Mouse (Mus musculus) lung, adult 2 months (tissue): ENCODE data around the gene Atp2a2. TPM values are rescaled to one million over a fixed set of nuclear protein-coding genes. Genes with fewer than 3 reads are reported as not detected.
"Not testable (repeated sequence)": the region's sequence is repeated elsewhere in the genome, so short reads cannot be mapped to it uniquely, and the experiment has no call there.

ENCODE experiments used
- DNase-seq: peaks from one replicate; pipeline ENCODE4 v3.0.0; 2022
- H3K4me1 ChIP-seq: fragments of 200-500 bp; 2 replicates; pipeline ENCODE4 v1.6.1; 2011; ENCODE audit warnings: low read length; ENCODE audit not compliant: control insufficient read depth, insufficient read depth
- H3K4me3 ChIP-seq: fragments of 200-500 bp; replicated peaks from 2 replicates; pipeline ENCODE3; 2011; ENCODE audit warnings: low read depth, mild to moderate bottlenecking, control low read depth, low read length; ENCODE audit errors: extremely low read depth
- CTCF ChIP-seq: fragments of 200-500 bp; IDR thresholded peaks from 2 replicates; pipeline ENCODE4 v1.5.1; 2011; ENCODE audit warnings: mild to moderate bottlenecking, low read length, control low read depth; ENCODE audit not compliant: insufficient read depth
- POLR2A ChIP-seq: fragments of 200-500 bp; IDR thresholded peaks from 2 replicates; pipeline ENCODE4 v1.6.1; 2011; ENCODE audit warnings: low read depth, mild to moderate bottlenecking, control low read depth, low read length, borderline replicate concordance; ENCODE audit errors: extremely low read depth
- WGBS: fragments of 180-500 bp; shearing (Covaris S2); methylation state at CpG from one replicate; pipeline ENCODE4 v1.1.7; 2018; 5-methylcytosine and 5-hydroxymethylcytosine counted together
- polyA plus RNA-seq: library from polyadenylated mRNA; depleted of rRNA; stranded (reverse); fragments of >200 nt; gene quantifications from 2 replicates; pipeline ENCODE4 v1.2.3, GENCODE M21; 2012; rRNA removed

The Atp2a2 gene
- polyA plus RNA-seq, 1 experiment = 126 TPM

DNA sequence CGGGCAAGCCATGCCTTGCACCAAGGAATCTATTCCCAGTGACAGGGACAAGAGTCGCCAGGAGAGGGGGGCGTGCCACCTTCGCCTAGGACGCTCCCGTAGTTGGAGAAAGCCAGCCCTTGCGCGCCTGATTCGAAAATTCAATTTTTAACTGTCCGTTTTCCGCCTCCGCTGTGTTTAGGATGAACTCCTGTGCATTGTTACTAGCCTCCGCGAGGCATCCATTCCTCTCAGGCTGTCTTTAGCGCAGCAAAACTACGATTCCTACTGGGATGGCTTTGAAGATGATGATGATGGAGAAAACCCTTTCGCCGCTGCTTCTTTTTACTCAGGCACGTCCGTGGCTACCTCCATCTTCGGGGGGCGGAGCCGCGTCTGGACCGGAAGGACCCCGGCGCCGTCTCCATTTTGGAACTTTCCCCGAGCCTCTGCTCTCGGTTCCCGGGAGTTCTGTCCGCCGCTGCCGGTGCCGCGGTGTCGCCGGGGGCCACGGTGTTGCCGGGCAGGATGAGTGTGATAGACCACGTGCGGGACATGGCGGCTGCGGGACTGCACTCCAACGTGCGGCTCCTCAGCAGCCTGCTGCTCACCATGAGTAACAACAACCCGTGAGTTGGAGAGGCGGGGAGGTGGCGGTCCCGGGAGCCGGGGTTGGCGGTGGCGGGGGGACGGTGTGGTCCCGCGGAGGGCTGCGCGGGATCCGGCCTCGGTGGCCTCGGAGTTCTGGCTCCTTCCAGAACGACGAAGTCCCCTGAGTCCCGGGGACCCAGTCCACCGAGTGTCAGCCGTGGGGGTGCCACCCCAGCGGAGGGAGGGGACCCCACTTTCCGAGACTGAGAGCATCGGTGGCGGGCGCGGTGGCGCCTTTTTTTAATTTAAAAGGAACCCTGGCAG is 79.7 kb downstream of the Atp2a2 start:
- WGBS = under 1% methylated on average over 73 of the region's 73 CpGs
- no peaks in the 10 kb centered on the region for H3K4me1 ChIP-seq
- peak; percentile 93 for DNase-seq
- TF ChIP-seq CTCF = no peak
- TF ChIP-seq POLR2A = peak; percentile 49; the same call in 1 of the 2 replicates
- peak overlapping the region; percentile 89 for H3K4me3 ChIP-seq

DNA sequence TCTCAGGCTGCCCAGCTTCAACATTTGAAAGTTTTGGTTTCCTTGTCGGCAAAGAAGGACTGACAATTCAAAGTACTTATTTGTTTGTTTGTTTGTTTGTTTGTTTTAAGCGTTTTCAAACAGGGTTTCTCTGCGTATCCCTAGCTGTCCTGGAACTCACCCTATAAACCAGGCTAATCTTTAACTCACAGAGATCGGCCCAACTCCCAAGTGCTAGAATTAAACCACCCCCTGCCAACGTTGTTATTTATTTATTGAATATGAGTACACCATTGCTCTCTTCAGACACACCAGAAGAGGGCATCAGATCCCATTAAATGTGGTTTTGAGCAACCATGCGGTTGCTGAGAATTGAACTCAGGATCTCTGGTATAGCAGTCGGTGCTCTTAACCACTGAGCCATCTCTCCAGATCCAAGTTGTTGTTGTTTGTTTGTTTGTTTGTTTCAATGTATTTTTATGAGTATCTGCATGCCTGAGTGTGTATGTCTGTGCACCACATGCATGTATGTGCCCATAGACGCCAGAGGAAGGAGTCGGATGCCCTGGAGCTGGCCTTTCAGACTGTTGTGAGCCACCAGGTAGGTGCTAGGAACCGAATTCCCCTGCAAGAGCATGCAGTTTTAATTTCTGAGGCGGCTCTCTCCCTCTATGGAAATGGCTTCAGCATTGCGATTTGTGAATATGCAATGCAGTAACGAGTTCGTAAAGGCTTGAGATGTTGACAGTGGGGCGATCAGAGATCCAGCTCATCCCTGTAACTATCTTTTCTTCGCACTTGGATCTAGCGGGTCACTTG is 80.6 kb downstream of the Atp2a2 start, which contains the start of gene Anapc7:
Gene Anapc7 (plus strand): TSS at position 423 of the 798 bp plus-strand sequence.
- peak within 1 kb of the TSS; percentile 89 for H3K4me3 ChIP-seq
- TF ChIP-seq CTCF (no peak), POLR2A (no peak)
- no peak for DNase-seq
- WGBS = 13% methylated on average over 17 of the region's 17 CpGs
- H3K4me1 ChIP-seq = no peaks in the 10 kb centered on the region

DNA sequence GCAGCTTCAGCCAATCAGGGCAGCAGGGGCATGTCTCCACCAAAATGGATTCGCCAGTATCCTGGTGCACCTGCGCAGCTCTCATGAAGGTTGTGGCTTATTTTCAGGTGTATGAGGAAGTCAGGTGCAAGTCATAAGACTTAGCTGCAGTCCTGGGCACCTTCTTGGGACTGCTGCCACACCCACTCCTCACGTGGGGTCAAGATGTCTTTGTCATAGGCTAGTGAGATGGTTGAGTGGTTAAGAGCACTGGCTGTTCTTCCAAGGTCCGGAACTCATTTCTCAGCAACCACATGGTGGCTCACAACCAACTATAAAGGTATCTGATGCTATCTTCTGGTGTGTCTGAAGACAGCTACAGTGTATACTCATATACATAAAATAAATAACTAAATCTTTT is 81.3 kb downstream of the Atp2a2 start:
- not testable (repeated sequence) for DNase-seq, H3K4me3 ChIP-seq, H3K4me1 ChIP-seq
- 56% methylated on average over 4 of the region's 4 CpGs for WGBS

DNA sequence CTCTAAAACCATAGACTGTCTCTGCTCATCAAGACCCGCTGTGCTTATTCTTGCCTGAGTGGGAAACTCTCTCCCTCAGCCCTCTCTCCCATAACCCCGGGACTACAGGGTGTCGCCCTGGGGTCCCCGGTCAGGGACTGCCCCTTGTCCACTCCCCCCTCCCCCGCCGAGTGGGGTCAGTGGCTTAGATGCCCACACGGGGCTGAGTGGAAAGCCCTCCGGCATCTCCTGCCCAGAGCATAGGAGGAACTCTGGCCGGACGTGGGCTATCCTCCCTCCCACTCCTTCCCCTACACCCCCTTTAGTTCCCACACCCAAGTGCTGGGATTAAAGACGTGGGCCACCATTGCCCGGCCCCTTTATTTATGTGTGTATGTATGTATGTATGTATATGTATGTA is 86.6 kb downstream of the Atp2a2 start:
- WGBS = 88% methylated on average over 12 of the region's 12 CpGs

GRCm38 (mm10) chr5:122414351-122414750 is 87.7 kb downstream of the Atp2a2 start:
- Histone ChIP-seq H3K4me1 (no peaks in the 10 kb centered on the region), H3K4me3 (no peak overlapping the region)
- DNase-seq = no peak
- no peak for TF ChIP-seq POLR2A
- no peak for TF ChIP-seq CTCF
- WGBS = 86% methylated on average over 5 of the region's 5 CpGs

More for the DNA sequence above, 86.6 kb downstream of the Atp2a2 start:
- DNase-seq = no peak
- TF ChIP-seq CTCF (no peak), POLR2A (no peak)
- no peaks in the 10 kb centered on the region for H3K4me1 ChIP-seq
- no peak overlapping the region for H3K4me3 ChIP-seq

DNA sequence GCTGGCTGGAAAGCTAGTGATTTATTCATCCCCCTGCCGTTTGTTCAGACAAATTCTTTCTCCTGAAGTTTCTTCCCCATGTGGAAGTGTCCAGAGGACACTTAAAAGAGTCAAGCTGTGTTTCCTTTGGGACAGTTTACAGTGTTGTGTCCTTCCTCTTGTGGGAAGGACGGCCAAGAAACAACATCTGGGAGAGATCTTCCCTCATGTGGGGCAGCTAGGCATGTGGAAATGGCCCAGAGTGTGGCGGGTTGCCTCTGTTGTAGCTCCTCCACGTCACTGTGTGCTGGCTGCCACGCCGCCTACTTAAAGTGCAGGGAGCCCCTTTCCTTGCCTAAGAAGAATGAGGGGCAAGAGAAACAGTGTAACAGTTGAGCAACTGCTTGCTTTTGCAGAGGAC is 89.2 kb downstream of the Atp2a2 start:
- TF ChIP-seq CTCF = no peak
- TF ChIP-seq POLR2A = no peak
- no peak for DNase-seq
- Histone ChIP-seq H3K4me3 (no peak overlapping the region), H3K4me1 (no peaks in the 10 kb centered on the region)
- WGBS = 32% methylated on average over 6 of the region's 6 CpGs

DNA sequence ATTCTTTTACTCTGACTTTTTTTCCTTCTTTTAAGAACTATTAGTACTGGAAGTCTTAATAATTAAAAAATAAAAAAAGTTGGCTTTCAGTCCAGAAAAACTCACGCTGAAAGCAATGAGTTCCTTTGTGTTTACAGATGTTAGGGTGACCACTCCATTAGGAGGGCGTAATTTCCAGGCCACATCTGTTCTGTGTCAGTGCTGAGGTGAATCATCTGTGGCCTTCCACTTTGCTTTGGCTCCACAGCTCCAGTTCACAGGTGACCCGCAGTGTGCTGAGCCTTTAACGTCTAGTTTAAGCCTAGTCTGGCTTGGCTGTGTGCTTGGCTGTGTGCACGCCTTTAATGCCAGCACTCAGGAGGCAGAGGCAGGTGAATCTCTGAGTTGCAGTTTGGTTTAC is 90.1 kb downstream of the Atp2a2 start:
- TF ChIP-seq CTCF (no peak), POLR2A (no peak)
- no peaks in the 10 kb centered on the region for H3K4me1 ChIP-seq
- DNase-seq = no peak
- WGBS = 67% methylated on average over 5 of the region's 5 CpGs
- no peak overlapping the region for H3K4me3 ChIP-seq

DNA sequence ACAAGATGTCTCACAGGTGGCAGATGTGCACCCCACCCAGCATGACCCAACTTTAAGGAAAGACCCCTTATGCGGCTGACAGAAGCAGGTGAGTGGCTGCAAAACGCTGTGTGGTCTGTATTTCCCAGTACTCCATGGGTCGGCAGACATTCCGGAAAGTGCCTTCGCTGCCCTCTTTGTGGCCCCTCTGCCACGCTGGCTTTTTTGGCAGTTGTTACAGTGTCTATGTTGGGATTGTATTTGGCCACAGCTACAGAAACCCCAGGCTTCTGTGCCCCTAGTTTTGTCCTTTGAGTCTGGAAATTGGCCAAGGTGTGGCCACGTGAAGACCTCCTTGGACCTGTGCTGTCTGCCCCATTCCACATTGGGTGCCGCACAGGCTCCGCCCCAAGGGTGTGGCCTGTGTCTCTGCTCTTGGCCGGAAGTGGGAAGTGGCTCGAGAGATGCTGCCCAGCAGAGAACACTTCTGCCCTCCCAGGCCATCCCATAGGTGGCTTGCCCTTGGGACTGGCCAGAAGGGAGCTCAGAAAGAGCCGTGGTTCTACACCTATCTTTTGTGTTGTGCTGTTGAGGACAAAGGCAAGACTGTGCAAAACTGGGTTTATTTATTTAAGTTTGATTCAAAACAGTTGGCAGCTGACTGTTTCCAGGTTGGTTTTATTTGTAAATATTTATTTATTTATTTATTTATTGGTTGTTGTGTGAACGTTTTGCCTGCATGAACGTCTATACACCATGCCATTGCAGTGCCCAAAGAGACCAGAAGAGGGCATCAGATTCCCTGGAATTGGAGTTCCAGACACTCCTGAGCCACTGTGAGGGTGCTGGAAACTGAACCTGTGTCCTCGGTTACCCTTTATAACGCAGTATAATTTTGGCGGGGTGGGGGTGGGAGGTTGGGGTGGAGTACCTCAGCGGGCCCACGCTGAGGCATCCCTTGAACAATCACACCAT is 92.1 kb downstream of the Atp2a2 start:
- DNase-seq = no peak
- TF ChIP-seq POLR2A = no peak
- TF ChIP-seq CTCF = no peak
- H3K4me1 ChIP-seq = no peaks in the 10 kb centered on the region
- WGBS = 89% methylated on average over 19 of the region's 19 CpGs
- no peak overlapping the region for H3K4me3 ChIP-seq

DNA sequence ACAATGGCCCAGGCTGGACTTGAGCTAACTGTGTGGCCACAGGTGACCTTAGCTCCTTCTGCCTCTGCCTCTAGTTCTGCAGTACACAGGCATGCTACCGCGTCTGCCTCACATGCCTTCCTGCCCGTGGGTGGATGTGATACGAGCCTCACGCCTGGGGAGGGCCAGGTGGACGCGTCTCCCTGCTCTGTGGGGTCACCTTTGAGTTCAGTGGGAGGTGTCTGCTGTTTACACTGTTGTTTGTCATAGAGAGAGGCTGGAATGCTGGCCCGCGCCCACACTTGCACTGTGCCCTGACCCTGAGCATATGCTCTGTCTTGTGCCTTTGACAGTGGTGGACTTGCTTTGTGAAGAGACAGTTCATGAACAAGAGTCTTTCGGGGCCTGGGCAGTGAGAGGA is 96.5 kb downstream of the Atp2a2 start:
- H3K4me1 ChIP-seq = peaks cover 3% of the 10 kb centered on the region
- DNase-seq = no peak
- H3K4me3 ChIP-seq = no peak overlapping the region
- WGBS = 96% methylated on average over 10 of the region's 10 CpGs
- TF ChIP-seq CTCF (no peak), POLR2A (no peak)

Other genes with a start within 250 kb of the Atp2a2 start
- gene Tctn1, start 237.8 kb downstream of the Atp2a2 start, polyA plus RNA-seq = 29.8 and 33.2 TPM in 2 replicates
- gene Pptc7, start 217.9 kb downstream of the Atp2a2 start, polyA plus RNA-seq = 30.4 and 35.3 TPM in 2 replicates
- gene Rad9b, start 148.0 kb downstream of the Atp2a2 start, polyA plus RNA-seq = 2.6 and 2.9 TPM in 2 replicates
- gene Vps29, start 147.9 kb downstream of the Atp2a2 start, polyA plus RNA-seq = 29.8 and 58.1 TPM in 2 replicates
- 42.4 and 57.6 TPM in 2 replicates for gene Gpn3, start 130.3 kb downstream of the Atp2a2 start, polyA plus RNA-seq
- gene Fam216a, start 129.9 kb downstream of the Atp2a2 start, polyA plus RNA-seq = 18.9 and 22.5 TPM in 2 replicates
- gene Arpc3, start 110.3 kb downstream of the Atp2a2 start, polyA plus RNA-seq = 114 and 144 TPM in 2 replicates
- gene Anapc7, start 80.5 kb downstream of the Atp2a2 start, polyA plus RNA-seq = 17.9 and 20.5 TPM in 2 replicates
- gene Ift81, start 112.3 kb upstream of the Atp2a2 start, polyA plus RNA-seq = 2.6 and 6.7 TPM in 2 replicates
- gene P2rx7, start 141.7 kb upstream of the Atp2a2 start, polyA plus RNA-seq = 36.5 and 53.2 TPM in 2 replicates
- 87.8 and 112 TPM in 2 replicates for gene P2rx4, start 205.3 kb upstream of the Atp2a2 start, polyA plus RNA-seq